Mouse (Mus musculus) erythroblast, embryonic 14.5 days (primary cell): ENCODE measurements around the gene Asprv1.

Experiments
- GATA1 ChIP-seq: IDR thresholded peaks from 2 replicates; pipeline ENCODE4 v1.6.1; 2012; ENCODE audit warnings: low read length, inconsistent platforms, mixed read lengths
- TAL1 ChIP-seq: IDR thresholded peaks from 3 replicates; pipeline ENCODE4 v1.6.1; 2012; ENCODE audit warnings: low read length, inconsistent platforms, mixed read lengths

- no peak for TF ChIP-seq GATA1
- TF ChIP-seq TAL1 = no peak
These were observed 48.7 kb upstream of the Asprv1 start for GRCm38 (mm10) chr6:86579066-86579784.
